Mouse (Mus musculus): ENCODE measurements at regions not wholly inside any gene's neighbourhood (a gene's known extent, or its start where the extent isn't known, plus 50 kb on each side); places are given as distances from the start of the nearest gene placed in this dataset.

- TF ChIP-seq CHD2 (IDR thresholded peaks at IDR 0.05; ENCODE audit: low read depth, low read length) (no peak), ZC3H11A (IDR thresholded peaks at IDR 0.05; ENCODE audit: borderline replicate concordance, low read depth, low read length) (no peak)
Measured at GRCm38 (mm10) chr1:67397757-67398446, 275.1 kb downstream of the Cps1 start.
